Comparison of ENCODE assay signal across 9 mouse cellular contexts in the genomic region with DNA sequence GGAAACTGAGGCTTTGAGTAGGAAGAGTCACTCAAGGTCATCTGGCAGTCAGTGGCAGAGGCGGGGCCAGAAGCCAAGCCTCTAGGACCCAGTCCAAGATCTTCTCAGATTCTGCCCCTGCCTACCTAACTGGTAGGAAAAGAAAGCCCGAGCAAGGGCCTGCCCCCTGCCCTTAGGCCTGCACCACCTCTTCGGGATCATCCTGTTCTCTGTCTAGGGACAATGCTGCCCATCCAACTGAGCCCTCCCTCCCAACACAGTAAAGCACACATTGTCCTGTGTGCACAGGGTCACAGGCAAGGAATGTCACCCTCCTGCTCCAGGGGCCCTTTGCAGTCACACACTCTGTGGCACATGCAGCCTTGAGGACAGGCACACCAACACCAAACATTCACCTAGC. TPM values are rescaled to one million over a fixed set of nuclear protein-coding genes. Genes with fewer than 3 reads are reported as not detected.
A peak's percentile ranks its signal among the peaks of the same experiment; 100 is the strongest.
DNase-seq lines count a peak whose midpoint lies in the region; ATAC-seq lines count a peak whose summit lies in the region.
"Had no signal": no experiment of that assay in that cellular context is flagged by ENCODE, and none has a peak within 500 bp of the region (broad histone marks: within the 10 kb centered on the region; RNA-seq: fewer than 3 reads in every experiment).

No protein-coding gene starts in this region.

- WGBS in forebrain, embryonic 10.5 days, result 49% methylated on average over 3 of the region's 3 CpGs
- 28% methylated on average over 3 of the region's 3 CpGs for WGBS in hindbrain, embryonic 15.5 days
- WGBS in neural tube, embryonic 12.5 days, result 61% methylated on average over 3 of the region's 3 CpGs

- H3K4me2 ChIP-seq in hindbrain, embryonic 15.5 days, result peak overlapping the region; percentile 88
- peak overlapping the region; percentile 98 for H3K4me2 ChIP-seq in neural tube, embryonic 12.5 days (replicated peaks)

- no peaks in the 10 kb centered on the region for H3K36me3 ChIP-seq in forebrain, embryonic 10.5 days (replicated peaks)
- H3K36me3 ChIP-seq in hindbrain, embryonic 15.5 days, result no peaks in the 10 kb centered on the region
- no peaks in the 10 kb centered on the region for H3K36me3 ChIP-seq in neural tube, embryonic 12.5 days

- H3K9me3 ChIP-seq in forebrain, embryonic 10.5 days, result no peaks in the 10 kb centered on the region
- H3K9me3 ChIP-seq in hindbrain, embryonic 15.5 days, result no peaks in the 10 kb centered on the region
- H3K9me3 ChIP-seq in neural tube, embryonic 12.5 days, result no peaks in the 10 kb centered on the region

- peaks cover 98% of the 10 kb centered on the region for H3K27me3 ChIP-seq in forebrain, embryonic 10.5 days (ENCODE audit: poor library complexity, severe bottlenecking)
- H3K27me3 ChIP-seq in hindbrain, embryonic 15.5 days, result no peaks in the 10 kb centered on the region
- peaks cover 22% of the 10 kb centered on the region for H3K27me3 ChIP-seq in neural tube, embryonic 12.5 days (replicated peaks)

- H3K4me3 ChIP-seq in forebrain, embryonic 10.5 days, result peak overlapping the region; percentile 77
- peak overlapping the region; percentile 64 for H3K4me3 ChIP-seq in hindbrain, embryonic 15.5 days
- peak overlapping the region; percentile 77 for H3K4me3 ChIP-seq in neural tube, embryonic 12.5 days

- ATAC-seq in hindbrain, embryonic 15.5 days (ENCODE audit: low FRiP score, low read depth), result no peak
- no peak for ATAC-seq in neural tube, embryonic 12.5 days (ENCODE audit: low FRiP score, low read depth)

- peak; percentile 98 for DNase-seq in heart, adult 11 months
- DNase-seq in heart, postnatal 25 days (ENCODE audit: low spot score), result no peak
- no peak for DNase-seq in forebrain, embryonic 10.5 days (ENCODE audit: extremely low spot score, low spot score)
- no peak for DNase-seq in right cerebral cortex, adult 18-20 months
- DNase-seq in T-cell, adult 2 months (ENCODE audit: low spot score), result no peak
- no peak for DNase-seq in thymus, adult 18-20 months
- DNase-seq: kidney, adult 9 months had no signal

- H3K27ac ChIP-seq in forebrain, embryonic 10.5 days, result no peak overlapping the region
- H3K27ac ChIP-seq in hindbrain, embryonic 15.5 days (replicated peaks), result no peak overlapping the region
- no peak overlapping the region for H3K27ac ChIP-seq in neural tube, embryonic 12.5 days

- H3K9ac ChIP-seq in hindbrain, embryonic 15.5 days, result peak overlapping the region; percentile 75; the same call in 1 of the 2 replicates
- peak overlapping the region; percentile 86; the same call in 1 of the 2 replicates for H3K9ac ChIP-seq in neural tube, embryonic 12.5 days

- H3K4me1 ChIP-seq in forebrain, embryonic 10.5 days, result peaks cover 78% of the 10 kb centered on the region
- peaks cover 60% of the 10 kb centered on the region for H3K4me1 ChIP-seq in hindbrain, embryonic 15.5 days (replicated peaks)
- peaks cover 73% of the 10 kb centered on the region for H3K4me1 ChIP-seq in neural tube, embryonic 12.5 days

- intact Hi-C loops in heart, postnatal 25 days (cut with DNase I), result no loop called here

RNA-seq across cellular contexts. Expression of a gene that starts 1.3 kb away (rescaled TPM):
- total RNA-seq in heart, postnatal 25 days (2021), result 10 to 100 TPM; 62.4 to 67.2 TPM
- polyA plus RNA-seq in forebrain, embryonic 10.5 days (2016; fragmentation: Nextera tagmentation; extraction: Ambion mirVana), result 17.8 and 21.3 TPM in 2 replicates
- 13.0 and 17.9 TPM in 2 replicates for polyA plus RNA-seq in hindbrain, embryonic 15.5 days (2015; fragmentation: Nextera tagmentation; extraction: Ambion mirVana)
- 15.1 and 18.6 TPM in 2 replicates for polyA plus RNA-seq in neural tube, embryonic 12.5 days (2016; fragmentation: Nextera tagmentation; extraction: Ambion mirVana)

RNA-seq across cellular contexts. Expression of a gene that starts 14.5 kb away (rescaled TPM):
- total RNA-seq in heart, postnatal 25 days (2021), result 10 to 100 TPM; 24.1 to 28.1 TPM
- polyA plus RNA-seq in forebrain, embryonic 10.5 days (2016; fragmentation: Nextera tagmentation; extraction: Ambion mirVana), result 7.6 and 8.1 TPM in 2 replicates
- polyA plus RNA-seq in hindbrain, embryonic 15.5 days (2015; fragmentation: Nextera tagmentation; extraction: Ambion mirVana), result 9.6 and 10.7 TPM in 2 replicates
- 9.2 and 9.4 TPM in 2 replicates for polyA plus RNA-seq in neural tube, embryonic 12.5 days (2016; fragmentation: Nextera tagmentation; extraction: Ambion mirVana)

RNA-seq across cellular contexts. Expression of a gene that starts 41.9 kb away (rescaled TPM):
- total RNA-seq in heart, postnatal 25 days (2021), result 1 to 10 TPM in 1 of 2 experiments, under 1 TPM in 1; 0.42 to 1.2 TPM
- 0.99 and 1.3 TPM in 2 replicates for polyA plus RNA-seq in forebrain, embryonic 10.5 days (2016; fragmentation: Nextera tagmentation; extraction: Ambion mirVana)
- polyA plus RNA-seq in hindbrain, embryonic 15.5 days (2015; fragmentation: Nextera tagmentation; extraction: Ambion mirVana), result 2.9 and 3.6 TPM in 2 replicates
- polyA plus RNA-seq in neural tube, embryonic 12.5 days (2016; fragmentation: Nextera tagmentation; extraction: Ambion mirVana), result 0.34 and 0.35 TPM in 2 replicates

RNA-seq across cellular contexts. Expression of a gene that starts 43.4 kb away (rescaled TPM):
- total RNA-seq in heart, postnatal 25 days (2021), result 10 to 100 TPM; 82.8 to 83.7 TPM
- polyA plus RNA-seq in forebrain, embryonic 10.5 days (2016; fragmentation: Nextera tagmentation; extraction: Ambion mirVana), result 57.1 and 61.8 TPM in 2 replicates
- polyA plus RNA-seq in hindbrain, embryonic 15.5 days (2015; fragmentation: Nextera tagmentation; extraction: Ambion mirVana), result 49.7 and 56.5 TPM in 2 replicates
- polyA plus RNA-seq in neural tube, embryonic 12.5 days (2016; fragmentation: Nextera tagmentation; extraction: Ambion mirVana), result 45.9 and 52.7 TPM in 2 replicates
